Mouse (Mus musculus) liver, adult 2 months (tissue): ENCODE measurements around the gene Cdh10.

Experiments
- CTCF ChIP-seq: fragments of 200-500 bp; IDR thresholded peaks from 2 replicates; pipeline ENCODE4 v1.5.1; 2011; ENCODE audit warnings: low read depth, low read length, control low read depth
- POLR2A ChIP-seq: fragments of 200-500 bp; IDR thresholded peaks from 2 replicates; pipeline ENCODE4 v1.6.1; 2011; ENCODE audit warnings: low read length, control low read depth; ENCODE audit not compliant: insufficient read depth; ENCODE audit errors: extremely low read depth

- TF ChIP-seq CTCF (no peak), POLR2A (no peak)
Measured at GRCm38 (mm10) chr15:18890358-18890757, 71.6 kb downstream of the Cdh10 start.
